Mouse (Mus musculus): ENCODE measurements around the gene Tas2r119.
A peak's percentile ranks its signal among the peaks of the same experiment; 100 is the strongest.
"Not testable (repeated sequence)": the region's sequence is repeated elsewhere in the genome, so short reads cannot be mapped to it uniquely, and the experiment has no call there.

The Tas2r119 gene

GRCm38 (mm10) chr15:32176989-32177388 lies at the start of gene Tas2r119:
Gene Tas2r119, plus strand, starts transcription at chr15:32177289.
- no peak for DNase-seq

- no peak for DNase-seq
Measured at GRCm38 (mm10) chr15:32132315-32132714, 44.8 kb upstream of the Tas2r119 start.

- DNase-seq = no peak
Measured at GRCm38 (mm10) chr15:32141657-32142056, 35.4 kb upstream of the Tas2r119 start.

DNA sequence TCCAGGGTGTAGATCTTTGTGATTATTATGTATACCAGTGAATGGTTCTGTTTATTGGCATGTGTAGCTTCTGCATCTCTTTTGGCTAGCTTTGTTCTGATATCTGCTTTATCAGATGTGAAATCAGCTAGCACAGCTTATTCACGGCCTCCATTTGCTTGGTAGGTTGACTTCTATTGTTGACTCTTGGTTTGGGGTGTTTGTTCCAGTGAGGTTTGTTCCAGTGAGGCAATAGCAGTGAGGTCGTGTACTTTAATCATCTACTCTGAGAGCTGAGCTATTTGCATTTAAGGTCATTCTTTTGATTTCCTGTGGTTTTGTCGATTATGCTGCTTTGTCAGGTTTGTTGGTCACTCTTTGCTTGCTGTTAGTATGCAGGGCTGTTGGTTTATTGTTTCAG lies 32.8 kb upstream of the Tas2r119 start:
- no peak for DNase-seq

GRCm38 (mm10) chr15:32153404-32153803 lies 23.7 kb upstream of the Tas2r119 start:
- no peak for DNase-seq

- DNase-seq = no peak
Measured at GRCm38 (mm10) chr15:32153857-32154449, 23.1 kb upstream of the Tas2r119 start.

GRCm38 (mm10) chr15:32156126-32156525 lies 21.0 kb upstream of the Tas2r119 start:
- DNase-seq = no peak

DNA sequence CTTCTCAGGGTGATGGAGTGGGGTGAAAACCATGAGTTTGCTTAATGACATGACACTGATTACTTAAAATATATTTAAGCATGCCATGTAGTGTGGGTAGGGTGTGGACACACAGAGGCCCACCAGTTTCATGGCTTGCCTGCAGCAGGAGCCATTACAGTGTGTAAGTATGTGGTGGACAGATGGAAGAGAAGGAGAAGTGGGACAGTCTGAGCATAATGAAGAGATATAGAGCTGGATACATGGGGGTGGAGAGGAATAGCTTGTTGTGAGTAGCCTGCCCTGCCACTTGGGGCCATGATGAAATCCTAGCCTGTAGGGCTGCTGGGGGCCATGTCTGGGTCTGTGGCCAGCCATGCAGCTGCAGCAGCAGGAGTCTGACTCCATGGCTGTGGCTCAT lies 16.8 kb upstream of the Tas2r119 start:
- no peak for DNase-seq

- DNase-seq = no peak
Measured at GRCm38 (mm10) chr15:32171764-32172163, 5.3 kb upstream of the Tas2r119 start.

DNA sequence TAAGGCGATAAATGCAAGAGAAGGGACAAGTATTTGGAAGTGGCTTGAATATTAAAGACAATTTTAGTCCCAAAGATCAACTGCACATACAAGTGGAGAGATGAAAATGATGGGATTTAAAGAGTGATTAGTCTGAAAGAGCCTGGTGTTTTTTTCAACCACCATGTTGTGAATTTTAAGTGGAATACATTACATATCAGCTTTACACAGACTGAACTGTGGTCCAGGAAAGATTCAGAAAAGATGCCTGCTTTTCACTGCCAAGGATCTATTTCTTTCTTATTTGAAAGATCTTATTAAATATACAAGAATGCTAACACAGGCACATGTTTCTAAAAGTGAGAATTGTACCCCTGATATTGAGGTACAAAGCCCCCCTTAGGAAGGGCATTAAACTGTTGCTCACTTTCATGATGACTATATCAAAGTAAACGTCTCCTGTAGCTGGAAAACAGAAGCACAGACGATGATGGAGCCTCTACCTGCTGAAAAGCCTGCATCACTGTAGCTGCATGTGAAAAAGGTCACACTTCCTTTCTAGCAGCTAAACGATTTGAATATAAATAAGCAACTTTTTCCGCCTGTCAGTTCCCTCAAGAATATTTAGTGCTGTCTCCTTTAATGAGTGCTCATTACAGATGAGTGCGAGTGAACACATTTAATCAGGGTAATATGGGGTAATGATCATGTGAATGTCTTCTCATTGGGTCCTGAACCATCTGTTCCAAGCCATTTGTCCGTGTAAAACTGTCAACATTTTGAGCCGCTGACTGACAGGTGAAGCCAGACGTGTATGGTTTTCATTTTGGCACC lies 4.7 kb upstream of the Tas2r119 start:
- DNase-seq = no peak

- DNase-seq = no peak
Measured at GRCm38 (mm10) chr15:32172988-32173329, 4.1 kb upstream of the Tas2r119 start.

DNA sequence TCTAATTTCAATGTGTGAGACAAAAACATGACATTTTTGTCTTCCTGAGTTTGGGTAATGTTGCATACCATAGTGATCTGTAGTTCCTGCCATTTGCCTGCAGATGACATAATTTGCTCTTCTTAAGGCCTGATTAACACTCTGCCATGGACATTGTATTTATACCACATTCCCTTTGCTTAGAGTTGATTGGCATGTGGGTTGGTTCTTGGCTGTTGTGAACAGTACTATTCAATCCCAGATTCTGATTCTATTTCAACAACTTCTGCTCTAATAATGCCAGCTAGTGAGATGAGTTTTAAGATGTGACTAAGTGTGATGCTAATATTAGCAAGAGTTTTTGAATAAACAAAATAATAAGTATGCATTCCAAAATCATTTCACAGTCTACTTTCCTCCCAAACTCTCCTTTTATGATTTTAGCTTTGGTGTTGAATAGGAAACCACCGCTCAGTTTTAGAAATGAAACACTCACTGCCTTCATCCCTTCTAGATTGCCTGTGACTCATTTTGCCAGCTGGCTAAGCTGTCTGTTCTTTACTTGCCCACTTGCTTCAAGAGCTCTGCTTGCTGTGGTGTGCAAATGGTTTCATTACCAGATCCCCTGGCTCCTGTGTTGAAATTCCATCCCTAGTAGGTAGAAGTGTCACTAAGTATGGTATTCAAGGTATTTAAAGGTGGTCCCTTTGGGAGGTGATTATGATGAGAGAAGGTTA lies 3.1 kb downstream of the Tas2r119 start:
- DNase-seq = no peak

- DNase-seq = peak in 1 of 2 experiments; percentile 21
Measured at GRCm38 (mm10) chr15:32182026-32182425, 4.9 kb downstream of the Tas2r119 start.

- no peak for DNase-seq
Measured at GRCm38 (mm10) chr15:32184964-32185363, 7.9 kb downstream of the Tas2r119 start.

DNA sequence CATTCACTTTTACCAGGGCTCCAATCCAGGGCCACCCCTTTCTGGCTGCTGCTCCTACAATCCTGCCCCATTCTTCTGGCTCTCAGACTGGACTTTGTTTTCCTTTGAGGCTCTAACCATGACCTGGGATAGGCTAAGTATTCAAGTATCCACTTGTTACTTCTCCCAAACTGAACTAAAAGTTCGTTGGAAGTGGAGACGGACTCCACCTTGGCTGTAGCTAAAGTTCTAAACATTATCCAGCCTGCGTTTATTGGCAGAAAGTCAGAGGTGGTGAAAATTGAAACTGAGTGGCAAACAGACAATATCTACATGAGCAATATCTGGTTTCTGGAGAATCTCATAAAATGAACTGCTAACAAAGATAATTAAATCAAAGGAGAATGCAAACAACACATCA lies 12.8 kb downstream of the Tas2r119 start:
- peak; percentile 27 to 31 for DNase-seq

DNA sequence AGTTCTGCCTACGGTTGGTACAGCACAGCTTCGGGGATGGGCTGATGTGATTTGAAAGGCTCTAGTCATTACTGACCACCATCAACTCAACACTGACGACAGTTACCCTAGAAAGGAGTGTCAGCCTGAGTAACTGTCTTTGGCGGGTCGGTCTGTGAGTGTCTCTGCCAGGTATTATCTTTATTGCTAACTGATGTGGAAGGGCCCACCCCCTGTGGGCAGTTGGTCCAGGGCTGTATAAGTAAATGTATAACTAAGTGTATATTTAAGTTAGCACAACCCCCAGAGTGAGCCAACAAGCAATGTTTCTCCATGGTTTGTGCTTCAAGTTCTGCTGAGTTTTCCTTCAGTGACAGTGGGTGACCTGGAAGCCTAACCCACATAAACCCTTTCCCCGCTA lies 13.3 kb downstream of the Tas2r119 start:
- DNase-seq = peak in 1 of 2 experiments; percentile 12

DNA sequence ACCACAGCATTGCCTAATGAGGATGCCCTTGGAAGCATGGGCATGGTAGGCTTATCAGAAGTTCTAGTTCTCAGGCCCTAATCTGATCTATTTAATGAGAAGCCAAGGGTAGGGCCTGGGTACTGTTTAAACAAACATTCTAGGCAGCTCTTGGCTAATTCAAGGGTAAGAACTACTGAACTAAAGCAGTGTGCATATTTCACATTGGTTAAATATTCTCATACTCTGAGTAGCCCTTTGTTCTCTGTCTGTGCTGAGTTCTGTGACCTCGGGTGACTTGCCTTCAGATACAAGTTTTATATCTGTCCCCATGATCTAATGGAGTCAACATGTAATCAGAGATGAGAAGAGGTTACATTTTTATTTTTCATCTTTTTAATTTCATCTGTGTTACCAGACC lies 15.9 kb downstream of the Tas2r119 start:
- DNase-seq = peak; percentile 42 to 73

GRCm38 (mm10) chr15:32198076-32198475 lies 21.0 kb downstream of the Tas2r119 start:
- no peak for DNase-seq

DNA sequence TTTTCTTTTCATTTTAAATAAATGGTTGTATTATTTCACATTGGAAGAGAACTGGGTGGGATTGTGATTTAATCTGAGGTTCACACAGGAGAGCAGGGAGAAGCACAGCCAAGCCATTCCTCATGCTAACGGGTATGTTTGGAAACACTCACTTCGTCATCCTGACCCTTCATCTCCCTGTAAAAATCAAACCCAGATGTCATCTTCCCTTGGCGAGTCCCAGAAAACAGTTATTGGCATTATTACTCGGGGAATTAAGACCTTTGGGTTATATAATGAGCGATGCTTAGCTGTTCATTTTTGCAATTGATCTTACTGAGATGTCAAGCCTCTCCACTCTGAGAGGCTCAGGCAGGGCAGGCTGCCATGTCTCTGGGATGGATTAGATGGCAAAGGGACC lies 21.5 kb downstream of the Tas2r119 start:
- DNase-seq = no peak

DNA sequence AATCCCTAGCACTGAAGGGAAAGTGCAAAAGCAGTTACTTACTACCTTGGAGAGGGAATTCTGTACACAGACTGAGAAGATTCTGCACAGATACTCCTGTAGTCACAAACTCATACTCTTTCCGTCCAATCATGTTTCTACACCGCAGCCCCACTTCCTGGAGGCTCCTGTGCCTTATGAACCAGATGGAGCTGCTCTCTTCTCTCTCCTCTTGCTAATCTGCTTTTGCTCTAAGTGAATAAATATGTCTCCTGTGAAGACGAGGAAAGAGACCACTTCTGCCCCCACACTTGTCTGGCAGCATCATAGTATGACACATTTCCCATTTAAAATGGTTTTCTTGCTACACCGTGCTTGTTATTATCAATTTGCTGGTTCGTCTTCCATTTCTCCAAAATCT lies 26.2 kb downstream of the Tas2r119 start:
- DNase-seq = no peak

- DNase-seq = no peak
Measured at GRCm38 (mm10) chr15:32204908-32205307, 27.8 kb downstream of the Tas2r119 start.

DNA sequence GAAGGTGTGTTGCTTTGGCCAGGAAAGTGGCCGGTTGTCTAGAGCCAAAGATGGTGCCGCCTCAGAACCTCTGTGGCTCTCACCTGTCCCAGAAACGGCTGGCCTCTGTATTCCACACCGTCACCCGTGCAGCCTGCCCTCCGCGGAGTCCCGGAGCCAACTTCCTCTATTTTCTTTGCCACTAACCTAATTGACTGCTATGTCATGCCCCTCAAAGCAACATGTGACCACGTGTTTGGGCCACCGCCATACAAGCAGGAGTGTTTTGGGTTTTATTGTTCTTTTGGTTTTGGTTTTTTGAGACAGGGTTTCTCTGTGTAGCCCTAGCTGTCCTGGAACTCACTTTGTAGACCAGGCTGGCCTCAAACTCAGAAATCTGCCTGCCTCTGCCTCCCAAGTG lies 37.6 kb downstream of the Tas2r119 start:
- not testable (repeated sequence) for DNase-seq

DNA sequence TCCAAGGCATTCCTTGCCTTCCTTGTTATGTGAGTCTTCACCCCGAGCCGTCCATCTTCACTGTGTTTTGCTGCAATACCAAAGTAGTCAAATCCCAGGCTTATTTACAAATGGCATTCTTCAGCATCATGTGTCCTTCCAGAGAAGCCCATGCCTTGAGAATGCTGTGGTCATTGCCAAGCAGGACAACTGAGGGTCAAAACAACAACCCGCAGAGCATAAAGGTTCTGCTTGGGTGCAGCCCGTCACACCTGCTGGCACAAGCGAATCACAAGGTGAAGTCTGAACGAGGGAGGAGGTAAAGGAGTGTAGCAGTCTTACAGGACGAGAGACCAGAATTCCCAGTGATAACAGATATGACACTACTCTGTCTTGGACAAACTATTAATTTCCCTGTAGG lies 45.9 kb downstream of the Tas2r119 start:
- DNase-seq = peak; percentile 73 to 86

GRCm38 (mm10) chr15:32225394-32225793 lies 48.3 kb downstream of the Tas2r119 start:
- no peak for DNase-seq

Data from kidney, postnatal 36 days (tissue).